Mouse (Mus musculus): ENCODE results near the gene Frmd5. TPM values are rescaled to one million over a fixed set of nuclear protein-coding genes. Genes with fewer than 3 reads are reported as not detected.

The Frmd5 gene
- total and polyA plus RNA-seq, 2 experiments from 2014 or later, result 14.6 to 39.7 TPM

DNA sequence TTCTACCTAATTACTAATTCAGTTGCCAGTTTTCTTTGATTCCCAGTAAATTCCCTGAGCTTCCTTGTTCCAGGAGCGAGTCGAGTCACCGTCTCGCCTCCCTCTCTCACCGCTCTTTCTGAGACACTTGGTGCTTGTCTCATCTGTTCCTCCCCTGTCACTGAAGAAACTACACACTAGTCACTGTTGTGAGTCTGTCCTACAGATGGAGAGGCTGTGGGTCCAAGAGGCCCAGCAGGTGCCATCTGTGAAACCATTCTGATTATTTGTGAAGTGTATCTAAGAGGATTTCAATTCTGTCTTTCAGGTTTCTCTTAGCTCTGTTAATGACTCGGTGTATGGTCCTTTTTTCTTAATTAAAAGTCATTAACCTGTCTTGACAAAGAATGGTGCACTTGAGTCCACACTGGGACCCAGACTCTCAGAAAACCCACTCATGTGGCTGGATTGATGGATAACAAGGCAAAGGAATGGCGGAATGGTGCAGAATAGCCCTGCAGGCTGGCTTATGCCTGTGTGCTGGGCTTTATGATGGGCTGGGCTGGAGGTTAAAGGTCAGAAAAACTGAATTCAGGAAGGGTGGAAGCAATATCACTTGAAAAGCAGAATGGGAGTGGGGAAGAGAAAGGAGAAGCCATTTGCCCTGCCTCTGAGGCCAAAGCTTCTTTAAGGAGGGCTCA, 186.2 kb downstream of the Frmd5 start:
- DNase-seq (ENCODE audit: low spot score) (no peak), ATAC-seq (no peak)
- H3K27me3 ChIP-seq (ENCODE audit: insufficient read depth, low read length), result no peaks in the 10 kb centered on the region
- H3K9ac ChIP-seq (replicated peaks; ENCODE audit: low read length), result no peak overlapping the region
- peaks cover 4% of the 10 kb centered on the region; the same call in 1 of the 2 replicates for H3K4me1 ChIP-seq (ENCODE audit: insufficient read depth, low read length)
- 66% methylated on average over 7 of the region's 7 CpGs for WGBS
- TF ChIP-seq CTCF (IDR thresholded peaks at IDR 0.05; ENCODE audit: low read depth), result no peak
- no peak overlapping the region for H3K4me2 ChIP-seq (ENCODE audit: low read depth, low read length)
- no peaks in the 10 kb centered on the region for H3K36me3 ChIP-seq (ENCODE audit: insufficient read depth, low read length)
- no peak overlapping the region for H3K4me3 ChIP-seq (ENCODE audit: low read length)
- no peaks in the 10 kb centered on the region for H3K9me3 ChIP-seq (ENCODE audit: low read length)
- peak overlapping the region; percentile 6; the same call in 1 of the 2 replicates for H3K27ac ChIP-seq

DNA sequence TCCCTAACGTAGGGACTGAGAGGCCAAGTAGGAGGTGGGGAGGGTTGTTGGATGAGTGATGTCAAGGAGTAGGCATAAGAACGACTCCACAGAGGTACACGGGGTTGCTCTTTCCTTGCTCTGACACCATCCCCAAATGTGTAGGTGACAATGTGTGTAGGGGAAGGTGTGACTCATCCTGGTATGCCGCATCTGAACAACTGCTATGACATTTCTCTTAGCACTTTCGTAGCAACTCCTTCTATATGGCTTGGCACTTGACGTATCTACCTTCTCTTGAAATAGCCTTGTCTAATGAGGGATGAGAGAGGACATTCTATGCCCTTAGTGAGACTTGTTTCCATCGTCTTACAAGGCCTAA, 191.7 kb downstream of the Frmd5 start:
- DNase-seq (ENCODE audit: low spot score) (no peak), ATAC-seq (no peak)
- Histone ChIP-seq H3K9me3 (ENCODE audit: low read length) (no peaks in the 10 kb centered on the region), H3K27ac (no peak overlapping the region), H3K4me3 (ENCODE audit: low read length) (no peak overlapping the region), H3K27me3 (ENCODE audit: insufficient read depth, low read length) (no peaks in the 10 kb centered on the region), H3K36me3 (ENCODE audit: insufficient read depth, low read length) (no peaks in the 10 kb centered on the region), H3K4me1 (ENCODE audit: insufficient read depth, low read length) (peaks cover 9% of the 10 kb centered on the region), H3K4me2 (ENCODE audit: low read depth, low read length) (no peak overlapping the region), H3K9ac (replicated peaks; ENCODE audit: low read length) (no peak overlapping the region)
- 87% methylated on average over 7 of the region's 7 CpGs for WGBS
- no peak for TF ChIP-seq CTCF (IDR thresholded peaks at IDR 0.05; ENCODE audit: low read depth)

DNA sequence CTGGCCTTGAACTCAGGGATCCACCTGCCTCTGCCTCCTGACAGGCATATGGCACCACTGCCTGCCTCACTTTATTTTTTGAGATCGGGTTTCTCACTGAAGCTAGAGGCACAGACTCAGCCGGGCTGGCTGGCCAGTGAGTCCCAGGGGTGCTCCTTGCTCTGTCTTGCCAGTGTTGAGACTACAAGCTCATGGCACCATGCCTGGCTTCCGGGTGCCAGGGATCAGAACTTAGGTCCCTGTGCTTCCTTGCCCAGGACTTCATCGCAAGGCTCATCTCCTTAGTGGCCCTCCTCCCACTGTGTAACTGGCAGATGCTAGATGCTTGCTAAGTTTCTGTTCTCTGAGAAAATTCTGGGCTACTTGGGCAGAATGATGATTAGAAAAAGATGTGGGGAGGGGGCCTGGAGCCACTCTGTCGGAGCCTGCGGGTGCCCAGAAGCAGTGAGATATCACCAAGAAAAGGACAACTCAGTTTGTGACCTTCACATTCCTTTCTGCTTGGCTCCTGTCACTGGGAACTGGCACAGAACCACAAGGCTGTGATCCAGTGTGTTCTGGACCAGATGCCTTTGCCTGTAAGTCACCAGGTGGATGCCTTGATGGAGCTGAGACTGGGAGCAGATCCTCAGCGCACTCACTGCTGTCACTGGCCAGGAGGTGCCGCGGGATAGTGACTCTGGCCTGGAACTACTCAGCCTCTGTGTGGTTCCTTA, 192.2 kb downstream of the Frmd5 start:
- Histone ChIP-seq H3K9ac (replicated peaks; ENCODE audit: low read length) (no peak overlapping the region), H3K4me1 (ENCODE audit: insufficient read depth, low read length) (peaks cover 14% of the 10 kb centered on the region), H3K27ac (no peak overlapping the region), H3K27me3 (ENCODE audit: insufficient read depth, low read length) (no peaks in the 10 kb centered on the region), H3K4me2 (ENCODE audit: low read depth, low read length) (no peak overlapping the region), H3K9me3 (ENCODE audit: low read length) (no peaks in the 10 kb centered on the region), H3K4me3 (ENCODE audit: low read length) (no peak overlapping the region), H3K36me3 (ENCODE audit: insufficient read depth, low read length) (no peaks in the 10 kb centered on the region)
- DNase-seq (ENCODE audit: low spot score), result no peak
- TF ChIP-seq CTCF (IDR thresholded peaks at IDR 0.05; ENCODE audit: low read depth), result no peak
- WGBS, result 73% methylated on average over 9 of the region's 9 CpGs
- no peak for ATAC-seq

DNA sequence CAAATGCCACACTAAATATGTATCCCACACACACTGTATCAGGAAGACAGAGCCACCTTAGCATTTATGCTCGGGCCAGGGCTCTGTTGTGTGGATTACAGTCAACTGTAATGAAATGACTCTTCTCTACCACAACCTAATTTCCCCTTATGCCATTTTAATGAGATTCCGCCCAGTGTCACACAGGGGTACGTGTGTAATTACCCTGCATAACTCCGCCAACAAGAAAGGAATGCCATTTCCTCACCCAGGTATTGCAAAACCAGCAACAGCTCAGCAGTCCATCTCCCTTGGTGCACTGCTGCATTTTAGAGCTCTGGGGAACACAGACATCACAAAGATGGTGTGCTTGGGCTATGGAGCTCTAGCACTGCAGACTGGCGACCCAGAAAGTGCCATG, 194.8 kb downstream of the Frmd5 start:
- Histone ChIP-seq H3K4me1 (ENCODE audit: insufficient read depth, low read length) (peaks cover 14% of the 10 kb centered on the region), H3K9ac (replicated peaks; ENCODE audit: low read length) (no peak overlapping the region), H3K36me3 (ENCODE audit: insufficient read depth, low read length) (no peaks in the 10 kb centered on the region), H3K4me3 (ENCODE audit: low read length) (no peak overlapping the region), H3K27ac (no peak overlapping the region), H3K27me3 (ENCODE audit: insufficient read depth, low read length) (no peaks in the 10 kb centered on the region), H3K9me3 (ENCODE audit: low read length) (no peaks in the 10 kb centered on the region), H3K4me2 (ENCODE audit: low read depth, low read length) (no peak overlapping the region)
- WGBS, result 51% methylated on average over 5 of the region's 5 CpGs
- ATAC-seq (peak; percentile 50), DNase-seq (ENCODE audit: low spot score) (no peak)
- TF ChIP-seq CTCF (IDR thresholded peaks at IDR 0.05; ENCODE audit: low read depth), result no peak

DNA sequence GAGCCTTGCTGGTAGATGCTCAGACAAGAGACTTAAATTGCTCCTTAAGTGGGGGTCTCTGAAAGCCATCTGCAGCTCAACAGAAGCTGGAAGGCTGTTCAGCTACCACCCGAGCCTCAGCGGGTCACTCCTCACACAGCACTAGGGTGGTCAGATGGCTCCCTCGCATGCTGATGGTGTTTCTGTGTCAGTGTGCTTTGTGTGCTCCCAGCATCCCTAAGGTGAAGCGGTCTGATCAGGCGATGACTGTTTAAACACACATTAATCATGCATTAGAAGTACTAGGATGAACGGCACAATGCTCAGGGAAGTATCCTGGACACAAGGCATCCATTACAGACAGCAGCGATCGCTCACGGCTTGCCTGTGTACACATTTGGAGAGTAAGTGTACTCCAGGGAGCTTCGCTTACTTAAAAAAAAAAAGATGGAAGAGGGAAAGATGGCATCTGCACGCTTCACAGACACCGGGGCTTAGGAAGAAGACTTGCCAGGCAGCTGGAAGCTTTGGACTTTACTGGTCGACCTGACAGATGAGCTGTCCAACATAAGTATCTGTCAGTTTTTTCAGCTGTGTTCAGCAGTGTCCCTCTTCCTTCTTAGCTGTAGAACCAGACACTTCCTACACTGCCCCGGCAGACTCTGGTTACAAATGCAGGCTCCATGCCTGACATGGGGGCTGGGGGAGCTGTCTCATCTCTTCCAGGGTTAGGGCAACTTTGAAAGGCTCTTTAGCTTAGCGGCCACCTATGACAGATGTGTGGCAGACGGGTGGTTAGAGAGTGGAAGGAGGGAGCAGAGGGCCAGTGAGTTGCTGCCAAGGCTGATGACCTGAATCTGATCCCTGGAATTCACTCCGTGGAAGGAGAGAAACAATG, 196.6 kb downstream of the Frmd5 start:
- Histone ChIP-seq H3K27ac (peak overlapping the region; percentile 26; the same call in 1 of the 2 replicates), H3K27me3 (ENCODE audit: insufficient read depth, low read length) (no peaks in the 10 kb centered on the region), H3K4me3 (ENCODE audit: low read length) (no peak overlapping the region), H3K4me2 (ENCODE audit: low read depth, low read length) (0 out of 2 replicates have a peak overlapping the region, but pooled peaks have one; percentile 10), H3K36me3 (ENCODE audit: insufficient read depth, low read length) (no peaks in the 10 kb centered on the region), H3K9me3 (ENCODE audit: low read length) (no peaks in the 10 kb centered on the region), H3K9ac (replicated peaks; ENCODE audit: low read length) (no peak overlapping the region), H3K4me1 (ENCODE audit: insufficient read depth, low read length) (peaks cover 14% of the 10 kb centered on the region)
- DNase-seq (ENCODE audit: low spot score), result no peak
- WGBS, result 29% methylated on average over 17 of the region's 17 CpGs
- ATAC-seq, result peak; percentile 16; the same call in 1 of the 2 replicates
- no peak for TF ChIP-seq CTCF (IDR thresholded peaks at IDR 0.05; ENCODE audit: low read depth)

DNA sequence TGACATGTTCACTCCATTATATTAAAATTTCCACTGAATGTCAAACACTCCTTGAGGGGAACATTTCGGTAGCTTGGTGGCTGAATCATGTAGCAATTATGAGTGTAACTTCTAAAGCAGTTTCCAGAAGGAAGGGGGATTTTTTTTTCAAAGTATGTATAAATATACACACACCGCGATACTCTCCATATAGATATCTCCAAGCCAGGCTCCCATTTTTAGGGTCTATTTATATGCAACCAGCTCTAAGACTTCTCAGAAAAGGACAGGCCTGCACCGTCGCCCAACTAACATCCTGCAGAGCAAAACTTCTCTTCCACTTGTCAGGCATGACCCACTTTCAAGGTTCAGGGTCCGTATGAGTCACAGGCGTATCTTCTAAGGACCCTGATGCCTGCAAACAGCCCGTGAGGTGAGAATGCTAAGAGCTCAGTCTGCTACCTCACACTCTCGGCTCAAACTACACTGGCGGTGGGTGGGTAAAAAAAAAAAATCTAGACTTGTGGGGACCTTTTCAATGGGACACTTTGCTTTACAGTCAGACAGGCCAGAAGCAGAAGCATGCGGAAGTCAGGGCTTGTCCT, 197.7 kb downstream of the Frmd5 start:
- Histone ChIP-seq H3K36me3 (ENCODE audit: insufficient read depth, low read length) (no peaks in the 10 kb centered on the region), H3K9ac (replicated peaks; ENCODE audit: low read length) (no peak overlapping the region), H3K4me3 (ENCODE audit: low read length) (no peak overlapping the region), H3K4me2 (ENCODE audit: low read depth, low read length) (no peak overlapping the region), H3K27me3 (ENCODE audit: insufficient read depth, low read length) (no peaks in the 10 kb centered on the region), H3K9me3 (ENCODE audit: low read length) (no peaks in the 10 kb centered on the region), H3K4me1 (ENCODE audit: insufficient read depth, low read length) (peaks cover 14% of the 10 kb centered on the region), H3K27ac (no peak overlapping the region)
- WGBS, result 82% methylated on average over 11 of the region's 11 CpGs
- ATAC-seq (no peak), DNase-seq (ENCODE audit: low spot score) (no peak)
- no peak for TF ChIP-seq CTCF (IDR thresholded peaks at IDR 0.05; ENCODE audit: low read depth)

Measured in hindbrain, postnatal 0 days (tissue).